Mouse (Mus musculus) thymus, adult 2 months (tissue): Measurements from ENCODE around the gene Rplp2.

ENCODE experiments used
- CTCF ChIP-seq: fragments of 200-500 bp; IDR thresholded peaks from 2 replicates; pipeline ENCODE4 v1.5.1; 2012; ENCODE audit warnings: mild to moderate bottlenecking, control low read depth, low read length, moderate library complexity, borderline replicate concordance; ENCODE audit not compliant: control insufficient read depth, poor library complexity, insufficient read depth; ENCODE audit errors: extremely low read depth
- POLR2A ChIP-seq: fragments of 200-500 bp; IDR thresholded peaks from 2 replicates; pipeline ENCODE4 v1.6.1; 2012; ENCODE audit warnings: mild to moderate bottlenecking, low read length, control low read depth, moderate library complexity; ENCODE audit not compliant: control insufficient read depth, poor library complexity, insufficient read depth; ENCODE audit errors: extremely low read depth

- TF ChIP-seq CTCF (no peak), POLR2A (no peak)
Measured at GRCm38 (mm10) chr7:141416144-141416841, 30.9 kb upstream of the Rplp2 start.
